Mouse (Mus musculus) liver, adult 2 months (tissue): ENCODE measurements around the gene Cttnbp2nl.

Source experiments
- CTCF ChIP-seq: fragments of 200-500 bp; IDR thresholded peaks from 2 replicates; pipeline ENCODE4 v1.5.1; 2011; ENCODE audit warnings: low read depth, low read length, control low read depth
- POLR2A ChIP-seq: fragments of 200-500 bp; IDR thresholded peaks from 2 replicates; pipeline ENCODE4 v1.6.1; 2011; ENCODE audit warnings: low read length, control low read depth; ENCODE audit not compliant: insufficient read depth; ENCODE audit errors: extremely low read depth

DNA sequence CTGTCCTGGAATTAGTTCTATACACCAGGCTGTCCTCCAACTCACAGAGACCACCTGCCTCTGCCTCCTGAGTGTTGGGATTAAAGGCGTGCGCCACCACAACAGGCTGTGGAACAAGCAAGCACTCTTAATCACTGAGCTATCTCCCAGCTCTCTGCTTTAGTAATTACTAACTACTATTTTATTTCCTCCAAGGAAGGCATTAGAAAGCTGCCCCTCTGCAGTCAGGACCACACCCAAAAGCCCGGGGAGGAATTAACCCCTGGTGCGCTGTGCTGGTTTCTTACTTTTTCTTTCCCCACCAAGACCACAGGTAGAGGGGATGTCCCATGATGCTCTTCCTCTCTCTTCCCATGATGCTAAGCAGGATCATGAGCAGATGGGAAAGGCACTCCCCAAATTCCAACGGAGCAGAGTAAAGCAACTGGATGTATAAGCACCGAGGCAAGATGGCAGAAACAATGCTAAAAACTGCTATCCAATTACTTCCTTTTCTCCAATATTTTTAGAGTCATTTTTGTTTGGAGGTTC lies 15.6 kb downstream of the Cttnbp2nl start:
- TF ChIP-seq POLR2A (no peak), CTCF (no peak)
